ENCODE assay signal across 9 mouse cellular contexts in genomic region chr13:36727779-36728470, GRCm38 (mm10). TPM values are rescaled to one million over a fixed set of nuclear protein-coding genes. Genes with fewer than 3 reads are reported as not detected.
A peak's percentile ranks its signal among the peaks of the same experiment; 100 is the strongest.
DNase-seq lines count a peak whose midpoint lies in the region; ATAC-seq and TF ChIP-seq lines count a peak whose summit lies in the region.
"Had no signal": no experiment of that assay in that cellular context is flagged by ENCODE, and none has a peak within 500 bp of the region (broad histone marks: within the 10 kb centered on the region; RNA-seq: fewer than 3 reads in every experiment).

No protein-coding gene starts in this region.

- DNase-seq in kidney, adult 2 months: peak; percentile 7
- peak; percentile 82 to 84 for DNase-seq in cerebellum, postnatal 10 days
- peak; percentile 44 for DNase-seq in hindbrain, embryonic 14.5 days (ENCODE audit: low spot score)
- no peak for DNase-seq in adrenal gland, postnatal 25 days
- no peak for DNase-seq in lung, adult 2 months
- DNase-seq in gastrocnemius, postnatal 10 days: no peak

- H3K4me1 ChIP-seq in kidney, adult 2 months (ENCODE audit: control insufficient read depth, insufficient read depth, low read length): 0 out of 2 replicates have a peak, but pooled peaks cover 2% of the 10 kb centered on the region
- peaks cover 8% of the 10 kb centered on the region; the same call in 1 of the 2 replicates for H3K4me1 ChIP-seq in kidney, embryonic 14.5 days (ENCODE audit: control insufficient read depth, insufficient read depth, low read length)
- peaks cover 11% of the 10 kb centered on the region for H3K4me1 ChIP-seq in hindbrain, embryonic 14.5 days (replicated peaks; ENCODE audit: control insufficient read depth, insufficient read depth, low read length)
- peaks cover 19% of the 10 kb centered on the region for H3K4me1 ChIP-seq in midbrain, embryonic 16.5 days (ENCODE audit: control insufficient read depth, insufficient read depth, low read length)
- H3K4me1 ChIP-seq in lung, adult 2 months (ENCODE audit: control insufficient read depth, insufficient read depth, low read length): peaks cover 9% of the 10 kb centered on the region

- no peaks in the 10 kb centered on the region for H3K36me3 ChIP-seq in kidney, adult 2 months (ENCODE audit: control insufficient read depth, insufficient read depth, low read length)
- no peaks in the 10 kb centered on the region for H3K36me3 ChIP-seq in kidney, embryonic 14.5 days (ENCODE audit: control insufficient read depth, insufficient read depth, low read length)
- no peaks in the 10 kb centered on the region for H3K36me3 ChIP-seq in hindbrain, embryonic 14.5 days (replicated peaks; ENCODE audit: control insufficient read depth, insufficient read depth)
- no peaks in the 10 kb centered on the region for H3K36me3 ChIP-seq in midbrain, embryonic 16.5 days (ENCODE audit: control insufficient read depth, insufficient read depth, low read length)

- H3K27ac ChIP-seq in kidney, adult 2 months (ENCODE audit: insufficient read depth, low read depth, low read length): no peak overlapping the region
- H3K27ac ChIP-seq in kidney, embryonic 14.5 days (ENCODE audit: low read depth, low read length): no peak overlapping the region
- H3K27ac ChIP-seq in hindbrain, embryonic 14.5 days: peak overlapping the region; percentile 96
- peak overlapping the region; percentile 96 for H3K27ac ChIP-seq in midbrain, embryonic 16.5 days (ENCODE audit: low read length)

- TF ChIP-seq CTCF in kidney, adult 2 months (conservative IDR thresholded peaks at IDR 0.05; ENCODE audit: insufficient read depth, insufficient read length, low read depth, low read length): no peak
- no peak for TF ChIP-seq CTCF in lung, adult 2 months (IDR thresholded peaks at IDR 0.05; ENCODE audit: insufficient read depth, low read length)

- no peak for ATAC-seq in kidney, embryonic 14.5 days (ENCODE audit: low FRiP score, low TSS enrichment)
- ATAC-seq in hindbrain, embryonic 14.5 days (ENCODE audit: low FRiP score): no peak
- ATAC-seq in midbrain, embryonic 16.5 days: no peak
- ATAC-seq: Patski had no signal

- no peak overlapping the region for H3K9ac ChIP-seq in kidney, embryonic 14.5 days (ENCODE audit: low read depth, low read length)
- H3K9ac ChIP-seq in hindbrain, embryonic 14.5 days: peak overlapping the region; percentile 72
- H3K9ac ChIP-seq in midbrain, embryonic 16.5 days (ENCODE audit: low read depth, low read length): peak overlapping the region; percentile 74

- WGBS in kidney, adult 2 months: 5% methylated on average over 22 of the region's 23 CpGs
- WGBS in kidney, embryonic 14.5 days: 2% methylated on average over 23 of the region's 23 CpGs
- WGBS in hindbrain, embryonic 14.5 days: under 1% methylated on average over 22 of the region's 23 CpGs
- WGBS in midbrain, embryonic 16.5 days: 2% methylated on average over 22 of the region's 23 CpGs
- WGBS in lung, adult 2 months: 8% methylated on average over 23 of the region's 23 CpGs

- no peak overlapping the region for H3K4me3 ChIP-seq in kidney, adult 2 months (ENCODE audit: insufficient read depth, low read depth, low read length)
- H3K4me3 ChIP-seq in kidney, embryonic 14.5 days (ENCODE audit: low read length): no peak overlapping the region
- peak overlapping the region; percentile 46 for H3K4me3 ChIP-seq in hindbrain, embryonic 14.5 days (replicated peaks; ENCODE audit: low read length)
- H3K4me3 ChIP-seq in midbrain, embryonic 16.5 days (ENCODE audit: low read depth, low read length): peak overlapping the region; percentile 60
- H3K4me3 ChIP-seq in lung, adult 2 months (replicated peaks; ENCODE audit: extremely low read depth, low read depth, low read length): no peak overlapping the region

- H3K27me3 ChIP-seq in kidney, adult 2 months (replicated peaks; ENCODE audit: control insufficient read depth, insufficient read depth, low read length): peaks cover 13% of the 10 kb centered on the region
- peaks cover 94% of the 10 kb centered on the region for H3K27me3 ChIP-seq in kidney, embryonic 14.5 days (ENCODE audit: control insufficient read depth, insufficient read depth, low read length)
- peaks cover 59% of the 10 kb centered on the region for H3K27me3 ChIP-seq in hindbrain, embryonic 14.5 days (ENCODE audit: control insufficient read depth, insufficient read depth, low read length)
- peaks cover 5% of the 10 kb centered on the region; the same call in 1 of the 2 replicates for H3K27me3 ChIP-seq in midbrain, embryonic 16.5 days (ENCODE audit: control insufficient read depth, insufficient read depth, low read depth, low read length)

- no peak overlapping the region for H3K4me2 ChIP-seq in kidney, embryonic 14.5 days (replicated peaks; ENCODE audit: low read depth, low read length)
- peak overlapping the region; percentile 74 for H3K4me2 ChIP-seq in hindbrain, embryonic 14.5 days (replicated peaks)
- peak overlapping the region; percentile 58 for H3K4me2 ChIP-seq in midbrain, embryonic 16.5 days (ENCODE audit: low read length)

- no peaks in the 10 kb centered on the region for H3K9me3 ChIP-seq in kidney, embryonic 14.5 days (ENCODE audit: control insufficient read depth, low read length)
- no peaks in the 10 kb centered on the region for H3K9me3 ChIP-seq in hindbrain, embryonic 14.5 days (ENCODE audit: control insufficient read depth, low read length)
- no peaks in the 10 kb centered on the region for H3K9me3 ChIP-seq in midbrain, embryonic 16.5 days (replicated peaks; ENCODE audit: control insufficient read depth, low read length, poor library complexity, severe bottlenecking)

- TF ChIP-seq POLR2A in kidney, adult 2 months (IDR thresholded peaks at IDR 0.05; ENCODE audit: low read depth, low read length): no peak
- no peak for TF ChIP-seq POLR2A in lung, adult 2 months (IDR thresholded peaks at IDR 0.05; ENCODE audit: borderline replicate concordance, extremely low read depth, low read depth, low read length)

RNA-seq across cellular contexts. Expression of gene Nrn1, which starts 7.0 kb away (rescaled TPM):
- polyA plus RNA-seq in kidney, adult 2 months (2012; rRNA removed): 0.34 and 0.48 TPM in 2 replicates
- polyA plus RNA-seq in kidney, embryonic 14.5 days (2014; fragmentation: Nextera tagmentation; extraction: Ambion mirVana): not detected in 2 replicates
- 64.6 and 83.7 TPM in 2 replicates for polyA plus RNA-seq in hindbrain, embryonic 14.5 days (2014; fragmentation: Nextera tagmentation; extraction: Ambion mirVana)
- polyA plus RNA-seq in midbrain, embryonic 16.5 days (2015; fragmentation: Nextera tagmentation; extraction: Ambion mirVana): 77.0 and 80.2 TPM in 2 replicates
- total RNA-seq in adrenal gland, postnatal 25 days (2021): 5.3 and 5.9 TPM in 2 replicates
- 9.2 and 12.9 TPM in 2 replicates for polyA plus RNA-seq in lung, adult 2 months (2012; rRNA removed)
- total RNA-seq in gastrocnemius, postnatal 10 days (2021): 1 to 10 TPM; 3.2 to 3.3 TPM

Comparison
In these comparisons a context has a peak if more than half of its experiments do, and no peak if none do; other contexts are left out.
1. DNase-seq: peak in kidney, adult 2 months (single experiment), cerebellum, postnatal 10 days (2 of 2) and hindbrain, embryonic 14.5 days (single experiment); none in adrenal gland, postnatal 25 days (single experiment), lung, adult 2 months (single experiment) and gastrocnemius, postnatal 10 days (single experiment).
2. H3K27ac ChIP-seq: peak in hindbrain, embryonic 14.5 days (single experiment) and midbrain, embryonic 16.5 days (single experiment); none in kidney, adult 2 months (single experiment) and kidney, embryonic 14.5 days (single experiment).
3. H3K4me3 ChIP-seq: peak in hindbrain, embryonic 14.5 days (single experiment) and midbrain, embryonic 16.5 days (single experiment); none in kidney, adult 2 months (single experiment), kidney, embryonic 14.5 days (single experiment) and lung, adult 2 months (single experiment).